In the genomic region with DNA sequence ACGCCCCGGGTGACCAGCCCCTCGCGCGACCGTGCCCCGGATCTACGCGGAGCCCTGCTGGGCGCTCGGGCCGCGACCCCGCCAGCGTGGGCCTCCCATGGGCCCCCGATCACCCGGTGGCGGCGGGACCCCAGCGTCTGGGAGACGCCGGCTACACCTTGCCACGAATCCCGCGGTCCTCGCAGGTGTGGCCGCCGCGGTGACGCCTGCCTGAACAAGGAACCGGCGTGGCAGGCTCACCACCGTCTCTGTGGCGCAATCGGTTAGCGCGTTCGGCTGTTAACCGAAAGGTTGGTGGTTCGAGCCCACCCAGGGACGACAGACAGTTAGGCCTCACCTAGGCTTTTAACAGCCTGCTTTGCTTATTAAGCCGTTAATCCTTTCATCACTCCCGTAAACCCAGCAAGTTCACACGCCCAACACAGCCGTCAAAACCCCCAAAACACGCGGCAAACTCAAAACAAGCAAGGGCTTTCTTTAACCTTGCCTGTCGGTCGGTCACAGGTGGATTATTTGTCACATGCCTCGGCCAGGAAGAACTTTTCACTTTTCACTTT, we compare ENCODE assay signal across 13 mouse cellular contexts. TPM values are rescaled to one million over a fixed set of nuclear protein-coding genes. Genes with fewer than 3 reads are reported as not detected.
"Had no signal": no experiment of that assay in that cellular context is flagged by ENCODE, and none has a peak within 500 bp of the region (broad histone marks: within the 10 kb centered on the region; RNA-seq: fewer than 3 reads in every experiment).

No protein-coding gene starts in this region.

RNA-seq across cellular contexts. Expression of gene BC107364, which starts 0.8 kb away (rescaled TPM):
- total RNA-seq: layer of hippocampus, adult 8-10 months; layer of hippocampus, postnatal 14 days; left cerebral cortex, adult 18-20 months; left cerebral cortex, postnatal 10 days; left cerebral cortex, postnatal 4 days; liver, adult 2 months; midbrain, postnatal 0 days had no signal
- polyA plus RNA-seq: kidney, embryonic 15.5 days; large intestine, adult 2 months; limb, embryonic 13.5 days; liver, adult 2 months; midbrain, embryonic 13.5 days; midbrain, postnatal 0 days; neural tube, embryonic 15.5 days; small intestine, adult 2 months had no signal
